Mouse (Mus musculus): ENCODE results near the gene Rnf38.

Rnf38 gene

GRCm38 (mm10) chr4:44223444-44223843 lies 10.1 kb downstream of the Rnf38 start:
- DNase-seq = no peak

GRCm38 (mm10) chr4:44216797-44217442 lies 16.7 kb downstream of the Rnf38 start:
- DNase-seq = no peak

- peak; percentile 80 for DNase-seq
Observed at GRCm38 (mm10) chr4:44199968-44200367, 33.6 kb downstream of the Rnf38 start.

- no peak for DNase-seq
Observed at GRCm38 (mm10) chr4:44187431-44187830, 46.2 kb downstream of the Rnf38 start.

- no peak for DNase-seq
Observed at GRCm38 (mm10) chr4:44183862-44184261, 49.7 kb downstream of the Rnf38 start.

- no peak for DNase-seq
Observed at GRCm38 (mm10) chr4:44179748-44180147, 53.8 kb downstream of the Rnf38 start.

GRCm38 (mm10) chr4:44173177-44173576 lies 60.4 kb downstream of the Rnf38 start:
- peak; percentile 79 for DNase-seq

- DNase-seq = no peak
Observed at GRCm38 (mm10) chr4:44172676-44173075, 60.9 kb downstream of the Rnf38 start.

- no peak for DNase-seq
Observed at GRCm38 (mm10) chr4:44169884-44170283, 63.7 kb downstream of the Rnf38 start.

- no peak for DNase-seq
Observed at GRCm38 (mm10) chr4:44168816-44169215, 64.8 kb downstream of the Rnf38 start.

- peak; percentile 99 for DNase-seq
Observed at GRCm38 (mm10) chr4:44168231-44168647, 65.3 kb downstream of the Rnf38 start.

- DNase-seq = peak; percentile 96
Observed at GRCm38 (mm10) chr4:44167397-44168121, 66.0 kb downstream of the Rnf38 start.

GRCm38 (mm10) chr4:44166702-44167396 lies 66.7 kb downstream of the Rnf38 start:
- DNase-seq = no peak

- DNase-seq = peak; percentile 13
Observed at GRCm38 (mm10) chr4:44164621-44165020, 69.0 kb downstream of the Rnf38 start.

GRCm38 (mm10) chr4:44163034-44163433 lies 70.6 kb downstream of the Rnf38 start:
- DNase-seq = no peak

GRCm38 (mm10) chr4:44160990-44161689 lies 72.4 kb downstream of the Rnf38 start:
- peak; percentile 37 for DNase-seq

- no peak for DNase-seq
Observed at GRCm38 (mm10) chr4:44159839-44160238, 73.8 kb downstream of the Rnf38 start.

- no peak for DNase-seq
Observed at GRCm38 (mm10) chr4:44156481-44156880, 77.1 kb downstream of the Rnf38 start.

- DNase-seq = no peak
Observed at GRCm38 (mm10) chr4:44154884-44155283, 78.7 kb downstream of the Rnf38 start.

- no peak for DNase-seq
Observed at GRCm38 (mm10) chr4:44152904-44153303, 80.7 kb downstream of the Rnf38 start.

GRCm38 (mm10) chr4:44126805-44127204 lies 106.8 kb downstream of the Rnf38 start:
- DNase-seq = no peak

GRCm38 (mm10) chr4:44119410-44120201 lies 114.0 kb downstream of the Rnf38 start:
- peak; percentile 57 for DNase-seq
